Mouse (Mus musculus) kidney, postnatal 0 days (tissue): ENCODE results near the gene Sec23b. TPM values are rescaled to one million over a fixed set of nuclear protein-coding genes. Genes with fewer than 3 reads are reported as not detected.
"Not testable (repeated sequence)": the region's sequence is repeated elsewhere in the genome, so short reads cannot be mapped to it uniquely, and the experiment has no call there.

ENCODE experiments used
- ATAC-seq: fragments of 200-750 bp; cut with Nextera tagmentation; replicated peaks from 2 replicates; pipeline ENCODE4 v1.8.0; 2017; ENCODE audit warnings: low read depth, moderate number of reproducible peaks, moderate TSS enrichment, moderate library complexity; ENCODE audit not compliant: low FRiP score
- DNase-seq: peaks from one replicate; pipeline ENCODE4 v3.0.0-alpha.2; 2016; ENCODE audit warnings: low spot score
- H3K27ac ChIP-seq: fragments of 300-500 bp; sonication (generic); 2 replicates; pipeline ENCODE4 v1.5.1; 2014; ENCODE audit warnings: mild to moderate bottlenecking
- H3K27me3 ChIP-seq: fragments of 300-500 bp; sonication (generic); 2 replicates; pipeline ENCODE4 v1.6.1; 2014; ENCODE audit warnings: low read length, mixed read lengths; ENCODE audit not compliant: insufficient read depth
- H3K36me3 ChIP-seq: fragments of 300-500 bp; sonication (generic); 2 replicates; pipeline ENCODE4 v1.6.1; 2014; ENCODE audit warnings: low read length, mixed read lengths; ENCODE audit not compliant: insufficient read depth
- H3K4me1 ChIP-seq: fragments of 300-500 bp; sonication (generic); replicated peaks from 2 replicates; pipeline ENCODE4 v1.6.1; 2014; ENCODE audit warnings: antibody characterized with exemption, low read length, mixed read lengths; ENCODE audit not compliant: insufficient read depth
- H3K4me2 ChIP-seq: fragments of 300-500 bp; sonication (generic); 2 replicates; pipeline ENCODE4 v1.6.1; 2014; ENCODE audit warnings: mild to moderate bottlenecking, low read length, moderate library complexity, mixed read lengths
- H3K4me3 ChIP-seq: fragments of 300-500 bp; sonication (generic); replicated peaks from 2 replicates; pipeline ENCODE4 v1.5.1; 2014; ENCODE audit warnings: low read depth, low read length
- H3K9ac ChIP-seq: fragments of 300-500 bp; sonication (generic); 2 replicates; pipeline ENCODE4 v1.6.1; 2014; ENCODE audit warnings: low read depth, low read length
- H3K9me3 ChIP-seq: fragments of 300-500 bp; sonication (generic); replicated peaks from 2 replicates; pipeline ENCODE4 v1.6.1; 2016; ENCODE audit warnings: low read length, inconsistent platforms, mixed read lengths
- CTCF ChIP-seq: IDR thresholded peaks from 2 replicates; pipeline ENCODE4 v1.5.1; 2016; ENCODE audit warnings: antibody characterized with exemption, low read depth, mild to moderate bottlenecking, moderate library complexity
- WGBS: fragments of 180-500 bp; shearing (Covaris S2); extraction: QIAGEN DNeasy Blood & Tissue Kit; methylation state at CpG from one replicate; pipeline ENCODE4 v1.1.7; 2014; 5-methylcytosine and 5-hydroxymethylcytosine counted together
- polyA plus RNA-seq: library from polyadenylated mRNA; unstranded; fragments of >200 nt; fragmentation: Nextera tagmentation; extraction: Ambion mirVana; gene quantifications from 2 replicates; pipeline ENCODE4 v1.2.1, GENCODE M21; 2015

Sec23b gene
- polyA plus RNA-seq, 1 experiment from 2014 or later, result 118 TPM

DNA sequence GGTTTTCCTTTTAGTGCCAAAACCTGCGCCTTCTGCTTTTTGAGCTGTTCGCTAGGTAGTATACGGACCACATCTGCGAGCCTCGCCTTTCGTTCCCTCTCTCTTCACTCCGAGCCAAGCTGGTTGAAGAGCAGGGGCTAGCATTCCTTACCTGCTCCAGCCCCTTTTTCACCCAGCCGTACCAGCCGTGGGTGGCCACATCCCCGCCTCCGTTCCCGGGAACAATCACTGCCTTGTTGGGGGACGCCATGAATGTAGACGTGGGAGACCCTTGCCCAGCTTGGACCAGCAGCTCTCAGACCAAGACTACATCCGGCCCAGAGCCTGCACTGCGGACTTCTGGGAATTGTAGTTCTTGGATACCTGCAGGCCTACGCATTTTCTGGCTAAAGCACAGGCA lies 5.5 kb upstream of the Sec23b start, which contains the start of gene Rbbp9:
TSS of gene Rbbp9 (minus strand) at position 341 of the 400 bp plus-strand sequence.
- WGBS, result under 1% methylated on average over 17 of the region's 17 CpGs
- TF ChIP-seq CTCF, result no peak
- H3K9ac ChIP-seq, result peak within 1 kb of the TSS; percentile 61
- no peaks in the 10 kb centered on the region for H3K9me3 ChIP-seq
- peak within 1 kb of the TSS; percentile 43 for H3K27ac ChIP-seq
- H3K4me2 ChIP-seq, result peak within 1 kb of the TSS; percentile 53
- H3K27me3 ChIP-seq, result no peaks in the 10 kb centered on the region
- ATAC-seq (peak; percentile 88), DNase-seq (peak; percentile 89)
- H3K4me1 ChIP-seq, result 0 out of 2 replicates have a peak, but pooled peaks cover 4% of the 10 kb centered on the region
- H3K36me3 ChIP-seq, result 0 out of 2 replicates have a peak, but pooled peaks cover 5% of the 10 kb centered on the region
- peak within 1 kb of the TSS; percentile 70 for H3K4me3 ChIP-seq

- no peak for TF ChIP-seq CTCF
- Histone ChIP-seq H3K4me3 (no peak overlapping the region), H3K9me3 (no peaks in the 10 kb centered on the region), H3K36me3 (no peaks in the 10 kb centered on the region), H3K9ac (no peak overlapping the region), H3K4me2 (no peak overlapping the region), H3K27ac (no peak overlapping the region), H3K27me3 (no peaks in the 10 kb centered on the region), H3K4me1 (peaks cover 11% of the 10 kb centered on the region)
- WGBS, result 93% methylated on average over 3 of the region's 3 CpGs
- DNase-seq (no peak), ATAC-seq (no peak)
Measured at GRCm38 (mm10) chr2:144553905-144554304, 2.1 kb upstream of the Sec23b start.

DNA sequence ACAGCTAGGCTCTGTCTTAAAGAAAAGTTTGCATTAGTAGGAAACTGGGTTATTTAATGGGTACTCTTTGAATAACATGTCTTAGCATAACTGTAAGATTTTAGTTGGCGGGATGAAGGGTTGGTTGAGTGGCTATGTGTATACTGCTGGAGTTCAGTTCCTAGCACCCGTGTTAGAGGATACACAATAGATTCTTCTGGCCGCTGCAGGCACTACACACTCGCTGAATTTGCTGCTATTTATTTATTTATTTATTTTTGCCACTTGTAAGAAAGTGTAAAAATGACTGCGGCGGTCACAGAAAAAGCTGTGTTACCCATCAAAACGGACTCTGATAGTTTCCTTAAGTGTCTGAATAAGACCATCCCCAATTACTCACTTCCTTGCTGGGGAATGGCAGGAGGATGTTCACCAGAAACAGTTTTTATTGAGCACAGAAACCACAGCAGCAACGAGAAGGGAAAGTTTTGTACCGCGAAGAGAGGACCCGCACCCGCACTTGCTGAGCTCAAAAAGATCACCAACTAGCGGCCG lies 676 bp upstream of the Sec23b start:
- Histone ChIP-seq H3K27me3 (no peaks in the 10 kb centered on the region), H3K27ac (peak overlapping the region; percentile 91), H3K36me3 (no peaks in the 10 kb centered on the region), H3K9ac (peak overlapping the region; percentile 66), H3K9me3 (no peaks in the 10 kb centered on the region), H3K4me1 (peaks cover 11% of the 10 kb centered on the region), H3K4me2 (peak overlapping the region; percentile 69), H3K4me3 (peak overlapping the region; percentile 56)
- DNase-seq (peak; percentile 76), ATAC-seq (0 out of 2 replicates have a peak, but pooled peaks have one; percentile 8)
- TF ChIP-seq CTCF, result no peak
- WGBS, result 1% methylated on average over 14 of the region's 14 CpGs

DNA sequence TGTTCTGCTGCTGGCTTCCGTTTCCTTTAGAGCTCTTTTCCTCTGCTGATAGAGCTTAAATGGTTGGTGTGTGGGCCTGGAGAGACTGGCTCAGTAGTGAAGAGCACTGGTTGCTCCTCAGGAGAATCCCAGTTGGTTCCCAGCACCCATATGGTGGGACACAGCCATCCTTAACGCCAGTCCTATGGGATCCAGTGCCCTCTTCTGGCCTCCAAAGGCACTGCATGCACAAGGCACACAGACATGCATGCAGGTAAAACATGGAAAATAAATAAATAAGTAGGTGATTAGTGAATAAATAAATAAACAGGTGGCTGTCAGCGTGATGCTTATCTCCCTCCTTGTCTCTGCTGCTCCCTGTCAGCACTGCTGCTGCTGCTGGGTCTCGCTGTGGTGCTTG lies 32.7 kb downstream of the Sec23b start:
- Histone ChIP-seq H3K4me2 (no peak overlapping the region), H3K4me1 (no peaks in the 10 kb centered on the region), H3K27me3 (no peaks in the 10 kb centered on the region), H3K36me3 (peaks cover 53% of the 10 kb centered on the region), H3K9ac (no peak overlapping the region), H3K9me3 (no peaks in the 10 kb centered on the region), H3K4me3 (no peak overlapping the region), H3K27ac (no peak overlapping the region)
- TF ChIP-seq CTCF, result peak; percentile 45
- no peak for DNase-seq
- WGBS, result 83% methylated on average over 4 of the region's 4 CpGs
- ATAC-seq, result no peak

DNA sequence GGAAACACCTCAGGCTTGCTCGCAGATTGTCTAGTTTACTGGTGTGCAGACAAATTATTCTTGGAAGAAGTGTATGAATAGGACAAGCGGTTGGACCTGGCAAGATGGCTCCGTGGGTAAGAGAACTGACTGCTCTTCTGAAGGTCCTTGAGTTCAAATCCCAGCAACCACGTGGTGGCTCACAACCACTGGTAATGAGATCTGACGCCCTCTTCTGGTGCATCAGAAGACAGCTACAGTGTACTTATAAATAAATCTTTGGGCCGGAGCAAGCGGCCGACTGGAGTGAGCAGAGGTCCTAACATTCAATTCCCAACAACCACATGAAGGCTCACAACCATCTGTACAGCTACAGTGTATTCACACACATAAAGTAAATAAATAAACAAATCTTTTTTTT lies 37.0 kb downstream of the Sec23b start:
- H3K27me3 ChIP-seq, DNase-seq, H3K27ac ChIP-seq, H3K4me2 ChIP-seq, H3K9ac ChIP-seq, H3K9me3 ChIP-seq, H3K4me3 ChIP-seq, H3K4me1 ChIP-seq, ATAC-seq: not testable (repeated sequence)
- H3K36me3 ChIP-seq, result peaks cover 14% of the 10 kb centered on the region
- 67% methylated on average over 8 of the region's 8 CpGs for WGBS
- TF ChIP-seq CTCF, result 0 out of 2 replicates have a peak, but pooled peaks have one; percentile 16

- WGBS, result under 1% methylated on average over 31 of the region's 31 CpGs
- TF ChIP-seq CTCF, result no peak
- H3K4me2 ChIP-seq, result peak within 1 kb of the TSS; percentile 75
- H3K4me3 ChIP-seq, result peak within 1 kb of the TSS; percentile 57
- H3K27ac ChIP-seq, result peak within 1 kb of the TSS; percentile 25; the same call in 1 of the 2 replicates
- no peaks in the 10 kb centered on the region for H3K27me3 ChIP-seq
- ATAC-seq, result peak; percentile 87
- H3K4me1 ChIP-seq, result no peaks in the 10 kb centered on the region
- no peaks in the 10 kb centered on the region for H3K9me3 ChIP-seq
- DNase-seq, result peak; percentile 94
- H3K9ac ChIP-seq, result peak within 1 kb of the TSS; percentile 64
- H3K36me3 ChIP-seq, result peaks cover 4% of the 10 kb centered on the region; the same call in 1 of the 2 replicates
Measured at GRCm38 (mm10) chr2:144593951-144594651, 38.1 kb downstream of the Sec23b start, which contains the start of gene Smim26. Gene Smim26 (plus strand): TSS chr2:144594054.
